Mouse (Mus musculus) limb, embryonic 11.5 days (tissue): ENCODE data around the gene St6galnac4. TPM values are rescaled to one million over a fixed set of nuclear protein-coding genes. Genes with fewer than 3 reads are reported as not detected.

Source experiments
- ATAC-seq: fragments of 200-750 bp; cut with Nextera tagmentation; 2 replicates; pipeline ENCODE4 v1.8.0; 2017; ENCODE audit warnings: low read depth; ENCODE audit not compliant: insufficient number of reproducible peaks, low FRiP score, low TSS enrichment
- DNase-seq: peaks from one replicate; pipeline ENCODE4 v3.0.0-alpha.2; 2015; ENCODE audit warnings: low spot score
- H3K27ac ChIP-seq: fragments of 300-500 bp; sonication (generic); replicated peaks from 2 replicates; pipeline ENCODE4 v1.5.1; 2014; ENCODE audit warnings: low read depth, mild to moderate bottlenecking, low read length
- H3K27me3 ChIP-seq: fragments of 300-500 bp; sonication (generic); 2 replicates; pipeline ENCODE4 v1.6.1; 2014; ENCODE audit warnings: mild to moderate bottlenecking, low read length, mixed read lengths; ENCODE audit not compliant: control insufficient read depth, insufficient read depth
- H3K36me3 ChIP-seq: fragments of 300-500 bp; sonication (generic); 2 replicates; pipeline ENCODE4 v1.6.1; 2014; ENCODE audit warnings: mild to moderate bottlenecking, low read length, moderate library complexity, mixed read lengths; ENCODE audit not compliant: control insufficient read depth, insufficient read depth
- H3K4me1 ChIP-seq: fragments of 300-500 bp; sonication (generic); 2 replicates; pipeline ENCODE4 v1.6.1; 2014; ENCODE audit warnings: low read length, mixed read lengths; ENCODE audit not compliant: control insufficient read depth, insufficient read depth
- H3K4me2 ChIP-seq: fragments of 300-500 bp; sonication (generic); 2 replicates; pipeline ENCODE4 v1.6.1; 2014; ENCODE audit warnings: low read depth, mild to moderate bottlenecking, moderate library complexity; ENCODE audit not compliant: severe bottlenecking
- H3K4me3 ChIP-seq: fragments of 300-500 bp; sonication (generic); 2 replicates; pipeline ENCODE4 v1.5.1; 2014; ENCODE audit warnings: low read depth, low read length
- H3K9ac ChIP-seq: fragments of 300-500 bp; sonication (generic); 2 replicates; pipeline ENCODE4 v1.6.1; 2014; ENCODE audit warnings: mild to moderate bottlenecking, low read length
- H3K9me3 ChIP-seq: fragments of 300-500 bp; sonication (generic); 2 replicates; pipeline ENCODE4 v1.6.1; 2016; ENCODE audit warnings: low read length; ENCODE audit not compliant: control insufficient read depth
- WGBS: fragments of 180-500 bp; shearing (Covaris S2); extraction: QIAGEN DNeasy Blood & Tissue Kit; methylation state at CpG from one replicate; pipeline ENCODE4 v1.1.7; 2014; 5-methylcytosine and 5-hydroxymethylcytosine counted together
- polyA plus RNA-seq: library from polyadenylated mRNA; unstranded; fragments of >200 nt; fragmentation: Nextera tagmentation; extraction: Ambion mirVana; gene quantifications from 2 replicates; pipeline ENCODE4 v1.2.1, GENCODE M21; 2014

The St6galnac4 gene
- polyA plus RNA-seq, 1 experiment from 2014 or later: 21.2 TPM

DNA sequence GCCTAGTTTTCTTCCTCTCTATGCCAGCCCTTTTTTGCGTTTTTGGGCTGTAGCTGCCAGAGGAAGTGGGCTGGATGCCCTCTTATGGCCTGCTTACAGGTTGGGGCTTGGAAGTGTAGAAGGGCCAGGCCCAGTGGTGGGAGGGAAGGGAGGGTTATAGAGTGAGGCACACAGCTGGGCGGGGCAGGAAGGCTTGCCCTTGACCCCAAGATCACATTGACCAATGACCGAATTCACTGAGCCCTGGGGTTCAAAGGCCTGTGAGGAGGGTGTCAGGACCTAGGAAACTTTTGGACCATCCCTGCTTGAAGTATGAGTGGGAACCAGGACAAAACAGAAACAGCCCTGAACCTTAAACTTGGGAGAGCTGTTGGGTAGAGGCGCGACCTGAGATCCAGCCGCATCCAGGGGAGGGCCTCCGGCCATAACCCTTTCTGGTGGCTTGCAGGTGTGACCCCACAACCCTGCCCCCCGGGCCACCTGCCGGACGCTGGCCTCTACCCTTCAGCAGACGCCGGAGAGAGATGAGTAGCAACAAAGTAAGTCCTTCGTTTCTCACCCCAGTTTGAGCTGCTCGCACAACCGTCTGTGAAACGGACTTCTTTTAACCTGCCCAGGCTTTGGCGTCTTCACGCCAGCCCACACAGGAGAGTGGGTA lies 22.0 kb downstream of the St6galnac4 start:
- peak overlapping the region; percentile 72 for H3K4me3 ChIP-seq
- peak overlapping the region; percentile 44 for H3K4me2 ChIP-seq
- 33% methylated on average over 18 of the region's 18 CpGs for WGBS
- no peaks in the 10 kb centered on the region for H3K9me3 ChIP-seq
- H3K27ac ChIP-seq: peak overlapping the region; percentile 39
- DNase-seq: peak; percentile 37
- no peak overlapping the region for H3K9ac ChIP-seq
- H3K4me1 ChIP-seq: peaks cover 27% of the 10 kb centered on the region
- no peak for ATAC-seq
- peaks cover 3% of the 10 kb centered on the region; the same call in 1 of the 2 replicates for H3K36me3 ChIP-seq
- H3K27me3 ChIP-seq: no peaks in the 10 kb centered on the region

DNA sequence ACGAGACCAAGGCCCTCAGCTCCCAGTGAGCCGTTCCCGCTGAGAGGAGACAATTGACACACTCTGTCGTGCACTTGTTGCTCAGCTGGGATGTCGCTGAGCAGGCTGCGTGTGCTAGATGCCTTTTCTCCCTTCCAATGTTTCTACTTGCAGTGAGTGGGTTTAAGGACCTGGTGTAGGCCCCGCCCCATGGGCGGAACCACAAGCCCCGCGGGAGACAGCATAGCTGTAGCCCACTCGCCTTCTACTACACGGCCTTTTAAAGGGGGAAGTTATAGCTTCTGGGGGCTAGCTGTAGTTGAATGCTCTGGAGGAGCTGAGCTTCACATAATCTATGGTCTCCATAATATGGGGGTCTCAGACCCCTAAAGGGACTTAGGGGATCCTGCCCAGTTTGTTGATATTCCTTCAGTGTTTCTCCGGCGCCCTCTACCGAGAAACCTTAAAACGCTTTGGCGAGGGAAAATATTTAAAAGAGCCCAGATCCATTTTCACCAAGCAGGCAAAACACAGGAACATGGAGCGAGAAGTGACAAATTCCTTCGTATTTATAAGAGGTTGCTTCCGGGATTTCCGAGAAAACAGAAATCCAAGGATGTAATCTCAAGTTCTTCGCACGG lies 23.8 kb downstream of the St6galnac4 start:
- H3K27me3 ChIP-seq: no peaks in the 10 kb centered on the region
- H3K36me3 ChIP-seq: peaks cover 9% of the 10 kb centered on the region; the same call in 1 of the 2 replicates
- peak overlapping the region; percentile 48 for H3K4me2 ChIP-seq
- H3K4me1 ChIP-seq: peaks cover 27% of the 10 kb centered on the region
- ATAC-seq: no peak
- no peak overlapping the region for H3K27ac ChIP-seq
- DNase-seq: peak; percentile 67
- WGBS: 21% methylated on average over 23 of the region's 23 CpGs
- H3K9ac ChIP-seq: no peak overlapping the region
- no peaks in the 10 kb centered on the region for H3K9me3 ChIP-seq
- H3K4me3 ChIP-seq: peak overlapping the region; percentile 25

DNA sequence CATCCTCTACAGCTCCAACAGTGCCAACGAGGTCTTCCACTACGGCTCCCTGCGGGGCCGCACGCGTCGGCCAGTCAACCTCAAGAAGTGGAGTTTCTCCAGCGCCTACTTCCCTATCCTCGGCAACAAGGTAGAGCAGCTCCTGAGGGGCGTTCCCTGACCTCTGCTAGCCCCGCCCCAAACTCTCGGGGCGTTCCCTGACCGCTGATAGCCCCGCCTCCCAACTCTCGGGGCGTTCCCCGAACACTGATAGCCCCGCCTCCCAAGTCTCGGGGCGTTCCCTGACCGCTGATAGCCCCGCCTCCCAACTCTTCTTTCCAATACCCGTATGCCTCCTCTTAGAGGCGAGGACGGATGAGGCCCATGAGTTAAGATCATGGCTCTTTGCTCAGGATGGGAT lies 25.4 kb downstream of the St6galnac4 start:
- H3K4me1 ChIP-seq: peaks cover 26% of the 10 kb centered on the region
- WGBS: 64% methylated on average over 26 of the region's 26 CpGs

DNA sequence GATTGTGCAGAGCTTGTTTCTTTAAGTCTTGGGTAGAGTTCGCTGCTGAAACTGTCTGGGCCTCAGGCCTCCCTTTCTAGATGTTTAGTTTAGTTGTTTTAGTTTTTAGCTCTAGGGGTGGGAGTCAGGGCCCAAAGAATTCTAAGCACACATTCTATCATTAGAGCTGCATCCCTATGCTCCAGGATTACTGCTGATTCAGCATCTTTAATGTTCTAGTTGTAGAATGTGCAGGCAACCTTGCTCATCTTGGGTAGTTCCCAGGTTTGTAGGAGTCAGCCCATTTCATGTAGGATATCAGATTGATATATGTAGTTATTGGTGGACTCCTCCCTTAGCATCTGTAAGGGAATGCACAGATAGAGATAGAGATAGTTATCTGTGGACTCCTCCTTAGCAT lies 30.2 kb downstream of the St6galnac4 start:
- H3K36me3 ChIP-seq: peaks cover 12% of the 10 kb centered on the region; the same call in 1 of the 2 replicates
- no peak overlapping the region for H3K4me2 ChIP-seq
- no peak overlapping the region for H3K9ac ChIP-seq
- ATAC-seq (no peak), DNase-seq (no peak)
- H3K27ac ChIP-seq: no peak overlapping the region
- H3K4me3 ChIP-seq: no peak overlapping the region
- 93% methylated on average over 1 of the region's 1 CpGs for WGBS
- no peaks in the 10 kb centered on the region for H3K9me3 ChIP-seq
- H3K27me3 ChIP-seq: no peaks in the 10 kb centered on the region
- H3K4me1 ChIP-seq: peaks cover 30% of the 10 kb centered on the region

More for the DNA sequence above, 25.4 kb downstream of the St6galnac4 start:
- Histone ChIP-seq H3K4me3 (no peak overlapping the region), H3K36me3 (peaks cover 12% of the 10 kb centered on the region; the same call in 1 of the 2 replicates), H3K9ac (no peak overlapping the region), H3K4me2 (no peak overlapping the region), H3K27ac (no peak overlapping the region), H3K9me3 (no peaks in the 10 kb centered on the region), H3K27me3 (no peaks in the 10 kb centered on the region)
- no peak for DNase-seq
- no peak for ATAC-seq

DNA sequence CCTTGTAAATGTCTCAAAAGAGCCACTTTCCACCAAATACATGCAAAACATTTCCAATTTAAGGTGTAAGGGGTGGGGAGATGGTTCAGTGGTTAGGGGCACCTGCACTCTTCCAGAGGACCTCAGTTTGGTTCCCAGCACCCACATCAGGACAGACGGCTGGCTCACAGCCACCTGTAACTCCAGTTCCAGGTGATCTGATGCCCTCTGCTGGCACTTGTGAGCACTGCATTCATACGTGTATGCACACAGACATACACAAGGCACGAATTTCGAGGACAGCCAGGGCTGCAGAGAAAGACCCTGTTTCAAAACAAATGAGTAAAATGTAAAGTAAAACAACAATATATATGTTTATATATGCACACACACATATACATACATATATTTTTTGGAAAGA lies 30.7 kb downstream of the St6galnac4 start:
- ATAC-seq: no peak
- Histone ChIP-seq H3K27ac (no peak overlapping the region), H3K4me3 (no peak overlapping the region), H3K9ac (no peak overlapping the region), H3K27me3 (no peaks in the 10 kb centered on the region), H3K9me3 (no peaks in the 10 kb centered on the region), H3K36me3 (peaks cover 10% of the 10 kb centered on the region; the same call in 1 of the 2 replicates), H3K4me1 (peaks cover 30% of the 10 kb centered on the region), H3K4me2 (no peak overlapping the region)
- 97% methylated on average over 4 of the region's 4 CpGs for WGBS
- no peak for DNase-seq

DNA sequence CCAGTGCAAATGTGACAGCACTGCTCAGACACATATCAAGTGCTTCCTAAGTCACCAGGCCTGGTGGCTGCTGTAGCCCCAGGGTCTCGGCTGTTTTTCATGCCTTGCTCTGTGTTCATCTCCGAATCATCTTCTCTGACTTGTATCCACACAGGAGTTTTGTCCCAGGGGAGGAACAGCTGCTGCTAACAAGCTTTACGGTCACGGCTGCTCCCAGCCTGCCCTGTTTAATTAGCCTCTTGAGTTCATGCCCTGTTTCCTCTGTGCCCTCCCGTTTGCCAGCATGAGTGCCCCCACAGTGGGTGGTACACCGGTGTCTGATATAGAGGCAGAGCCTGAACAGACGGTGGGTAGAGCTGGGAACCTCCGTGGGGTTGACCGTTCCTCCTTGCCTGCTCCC lies 31.2 kb downstream of the St6galnac4 start:
- Histone ChIP-seq H3K4me3 (no peak overlapping the region), H3K27me3 (no peaks in the 10 kb centered on the region), H3K4me2 (no peak overlapping the region), H3K27ac (no peak overlapping the region), H3K9me3 (no peaks in the 10 kb centered on the region), H3K9ac (no peak overlapping the region), H3K4me1 (peaks cover 30% of the 10 kb centered on the region), H3K36me3 (peaks cover 10% of the 10 kb centered on the region; the same call in 1 of the 2 replicates)
- 86% methylated on average over 9 of the region's 9 CpGs for WGBS
- no peak for ATAC-seq
- no peak for DNase-seq

DNA sequence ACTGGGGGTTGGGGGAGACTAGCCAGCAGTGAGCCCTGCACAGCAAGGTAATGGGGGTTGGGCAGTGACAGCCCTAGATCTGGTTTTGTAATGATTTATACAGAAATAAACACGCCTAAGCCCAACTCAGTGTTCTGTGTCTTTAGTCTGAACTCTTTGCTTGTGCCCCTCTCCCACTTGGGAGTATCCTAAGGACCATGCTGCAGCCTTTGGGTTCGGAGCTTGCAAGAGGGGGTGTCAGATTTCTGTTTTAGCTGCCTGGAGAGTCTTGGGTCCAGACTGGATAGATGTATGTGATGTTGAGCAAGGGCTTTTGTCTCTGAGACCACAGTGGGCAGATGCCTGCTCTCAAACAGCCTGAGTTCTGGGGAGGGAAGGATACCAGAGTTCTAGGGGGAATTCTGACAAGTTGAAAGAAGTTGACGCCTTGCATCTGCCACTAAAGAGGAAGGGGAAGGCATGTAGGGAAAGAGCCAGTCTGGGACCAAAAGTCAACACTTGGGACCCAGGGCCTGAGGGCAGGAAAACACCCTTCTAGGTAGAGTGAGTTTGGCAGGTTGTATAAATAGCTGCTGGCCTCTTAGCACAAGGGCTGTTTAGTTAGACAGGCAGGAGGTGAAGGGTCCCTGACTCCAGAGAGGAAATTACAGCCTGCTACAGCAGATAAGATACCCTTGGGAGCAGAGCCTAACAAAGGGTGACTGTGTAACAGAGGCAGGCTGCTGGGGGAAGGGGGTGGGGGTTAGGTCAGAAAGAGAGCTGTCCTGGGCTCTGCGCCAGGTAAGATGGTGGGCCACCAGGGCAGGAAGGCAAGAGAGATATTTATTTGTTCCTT lies 34.0 kb downstream of the St6galnac4 start:
- Histone ChIP-seq H3K4me2 (peak overlapping the region; percentile 27), H3K27me3 (no peaks in the 10 kb centered on the region), H3K4me3 (no peak overlapping the region), H3K27ac (peak overlapping the region; percentile 95), H3K9me3 (no peaks in the 10 kb centered on the region), H3K9ac (peak overlapping the region; percentile 52), H3K4me1 (peaks cover 44% of the 10 kb centered on the region), H3K36me3 (peaks cover 3% of the 10 kb centered on the region; the same call in 1 of the 2 replicates)
- ATAC-seq (peak; percentile 56), DNase-seq (peak; percentile 53)
- WGBS: 26% methylated on average over 4 of the region's 4 CpGs

DNA sequence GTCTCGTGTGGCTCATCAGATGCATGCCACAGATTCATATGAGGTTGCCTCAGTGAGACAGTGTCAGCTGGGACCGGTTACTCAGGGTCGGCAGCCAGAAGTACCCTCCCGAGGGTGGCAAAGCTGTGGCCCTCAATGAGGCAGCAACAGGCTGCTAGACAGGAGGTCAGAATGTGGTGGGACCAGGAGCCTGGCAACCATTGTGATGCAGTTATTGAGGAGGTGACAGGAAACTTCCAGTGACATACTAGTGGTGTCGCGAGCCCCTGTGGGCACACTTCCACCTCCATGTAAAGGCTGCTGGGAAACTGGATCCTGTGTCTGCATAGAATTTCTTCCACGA lies 34.6 kb downstream of the St6galnac4 start, which contains the start of gene Ak1:
TSS of gene Ak1 (plus strand) at position 242 of the 343 bp plus-strand sequence.
- Histone ChIP-seq H3K9ac (peak within 1 kb of the TSS; percentile 52), H3K27ac (peak within 1 kb of the TSS; percentile 95), H3K4me1 (peaks cover 50% of the 10 kb centered on the region), H3K9me3 (no peaks in the 10 kb centered on the region), H3K4me2 (peak within 1 kb of the TSS; percentile 27), H3K36me3 (no peaks in the 10 kb centered on the region; the same call in 1 of the 2 replicates), H3K27me3 (no peaks in the 10 kb centered on the region), H3K4me3 (no peak within 1 kb of the TSS)
- ATAC-seq (no peak), DNase-seq (no peak)
- 32% methylated on average over 7 of the region's 7 CpGs for WGBS
